Mouse (Mus musculus) thymus, postnatal 4 days (tissue): ENCODE measurements around the gene Scnm1.
"Not testable (repeated sequence)": the region's sequence is repeated elsewhere in the genome, so short reads cannot be mapped to it uniquely, and the experiment has no call there.

Experiments
- DNase-seq: peaks from one replicate; pipeline ENCODE4 v3.0.0; 2021

Scnm1 gene

DNA sequence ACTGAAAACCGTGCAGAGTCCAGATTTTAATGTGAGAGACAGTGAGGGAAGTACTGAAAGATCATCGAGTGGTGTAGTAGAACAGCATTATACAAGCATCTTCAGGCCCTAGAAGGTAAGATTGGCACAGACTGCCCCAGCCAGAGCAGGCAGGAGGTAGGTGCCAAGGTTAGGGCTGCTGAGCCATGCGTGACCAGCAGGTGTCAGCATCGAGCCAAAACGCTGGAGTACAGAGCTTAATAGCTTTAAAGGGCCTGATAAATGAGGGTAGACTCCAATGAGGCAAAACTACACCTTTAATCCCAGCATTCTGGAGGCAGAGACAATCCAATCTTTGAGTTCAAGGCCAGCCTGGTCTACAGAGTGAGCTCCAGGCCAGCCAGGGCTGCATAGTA is 8.8 kb upstream of the Scnm1 start:
- peak; percentile 94 for DNase-seq

DNA sequence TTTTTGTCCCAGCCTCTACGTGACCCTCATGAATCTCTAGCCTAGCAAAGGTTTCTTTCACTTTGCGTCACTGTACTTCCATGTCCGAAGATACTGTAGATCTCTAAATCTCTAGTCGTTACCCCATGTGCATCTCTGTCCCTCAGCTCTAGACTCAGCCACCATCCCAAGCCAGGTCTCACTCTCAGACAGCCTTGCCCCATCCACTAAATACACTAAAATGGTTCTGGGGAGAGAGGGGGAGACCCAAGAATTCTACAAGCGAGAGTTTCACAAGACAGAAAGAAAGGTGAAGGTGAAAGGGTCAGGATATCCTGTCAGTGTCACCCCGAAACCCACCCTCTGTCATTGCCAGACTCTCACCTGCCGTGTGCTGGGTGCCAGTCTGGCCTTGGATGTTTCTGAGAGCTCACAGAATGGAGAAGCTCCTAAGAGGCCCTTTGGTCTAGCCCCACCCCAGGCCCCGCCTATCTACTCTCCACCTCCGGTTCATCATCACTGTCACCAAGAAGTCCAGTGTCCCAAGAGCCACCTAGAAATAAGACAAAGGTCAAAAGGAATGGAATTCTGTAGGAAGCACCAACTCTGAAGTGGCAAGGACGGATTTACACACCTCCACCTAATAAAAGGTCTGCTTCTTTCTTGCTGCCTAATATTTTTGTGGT is 8.3 kb upstream of the Scnm1 start, which contains the start of gene Tnfaip8l2:
Gene Tnfaip8l2, minus strand, starts transcription at position 409 of the 665 bp plus-strand sequence.
- peak; percentile 75 for DNase-seq

DNA sequence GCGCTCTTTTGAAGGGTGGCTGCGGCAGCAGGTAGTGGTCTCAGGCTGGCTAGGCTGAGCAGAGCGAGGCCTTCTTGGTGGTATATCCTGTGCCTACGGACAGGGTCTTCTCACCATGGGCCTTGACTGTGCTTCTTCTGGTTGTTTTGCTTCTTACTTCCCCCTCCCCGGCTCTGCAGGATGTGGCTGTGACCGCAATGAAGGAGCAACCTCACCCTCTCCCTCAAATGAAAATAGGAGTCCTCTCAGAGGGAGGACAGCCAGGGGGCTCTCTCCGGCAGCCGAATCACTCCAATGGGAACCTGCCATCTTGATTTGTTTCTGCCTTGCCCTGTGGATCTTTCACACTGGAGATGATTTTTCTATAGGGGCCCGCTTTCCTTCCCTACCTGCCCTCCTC is 7.7 kb upstream of the Scnm1 start:
- DNase-seq: peak; percentile 79

DNA sequence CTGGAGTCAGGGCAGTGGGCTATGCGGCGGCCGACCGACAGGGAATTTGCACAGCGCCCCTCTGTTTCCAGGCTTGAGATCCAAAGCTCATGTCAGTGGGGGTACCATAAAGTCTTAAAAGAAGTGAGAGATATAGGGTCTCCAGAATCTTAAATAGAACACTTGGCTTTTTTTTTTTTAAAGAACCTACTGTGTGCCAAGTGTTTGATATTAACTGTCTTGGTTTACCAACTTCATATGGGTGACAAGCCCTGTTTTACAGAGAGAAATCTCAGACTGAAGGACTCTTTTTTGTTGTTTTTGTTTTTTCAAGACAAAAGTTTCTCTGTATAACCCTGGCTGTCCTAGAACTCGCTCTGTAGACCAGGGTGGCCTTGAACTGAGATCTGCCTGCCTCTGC is 7.0 kb upstream of the Scnm1 start:
- no peak for DNase-seq

DNA sequence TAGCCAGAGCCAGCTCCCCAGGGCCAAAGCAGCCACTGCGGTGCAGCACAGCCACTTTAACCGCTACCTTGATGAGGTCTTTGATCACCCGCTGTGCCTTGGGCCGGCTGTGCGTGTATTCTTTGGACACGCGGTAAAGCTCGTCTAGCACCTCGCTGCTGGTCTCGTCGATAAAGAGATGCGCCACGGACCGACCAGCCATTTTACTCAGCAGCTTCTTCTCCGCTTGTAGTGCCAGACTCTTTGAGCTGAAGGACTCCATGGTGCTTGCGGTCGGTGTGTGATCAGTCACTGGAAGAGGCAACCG is 6.4 kb upstream of the Scnm1 start:
- DNase-seq: no peak

DNA sequence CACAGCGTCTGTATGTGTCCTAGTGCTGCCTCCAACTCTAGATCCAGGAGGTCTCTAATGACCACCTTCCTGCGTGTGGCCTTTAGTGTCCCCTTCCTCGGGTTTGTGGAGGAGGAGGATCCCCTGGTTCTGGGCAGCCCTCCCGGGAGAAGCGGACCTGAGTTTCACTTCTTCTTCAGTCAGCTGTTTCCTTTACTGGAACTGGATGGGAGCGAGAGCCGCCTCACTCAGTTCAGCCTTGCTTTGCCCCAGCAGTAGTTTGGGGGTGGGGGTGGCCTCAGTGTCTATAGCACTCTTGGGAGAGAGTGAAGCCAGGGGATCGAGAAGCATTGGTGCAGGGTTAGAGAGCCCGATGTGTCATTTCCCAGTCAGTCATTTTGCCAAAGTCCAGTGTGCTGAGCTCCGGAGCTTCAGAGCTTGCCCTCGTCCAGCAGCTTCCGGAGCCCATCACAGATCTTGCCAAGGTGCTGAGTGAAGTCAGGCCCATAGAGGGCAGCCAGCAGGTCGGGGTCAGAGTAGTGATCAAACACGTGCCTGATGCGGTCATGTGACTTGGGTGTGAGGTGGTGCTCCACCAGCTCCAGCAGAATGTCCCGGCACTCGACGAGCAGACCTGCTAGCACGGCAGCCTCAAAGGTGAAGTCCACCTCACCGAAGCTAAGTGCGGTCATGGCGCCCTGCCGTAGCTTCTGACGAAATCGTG is 5.9 kb upstream of the Scnm1 start:
- peak; percentile 26 for DNase-seq

DNA sequence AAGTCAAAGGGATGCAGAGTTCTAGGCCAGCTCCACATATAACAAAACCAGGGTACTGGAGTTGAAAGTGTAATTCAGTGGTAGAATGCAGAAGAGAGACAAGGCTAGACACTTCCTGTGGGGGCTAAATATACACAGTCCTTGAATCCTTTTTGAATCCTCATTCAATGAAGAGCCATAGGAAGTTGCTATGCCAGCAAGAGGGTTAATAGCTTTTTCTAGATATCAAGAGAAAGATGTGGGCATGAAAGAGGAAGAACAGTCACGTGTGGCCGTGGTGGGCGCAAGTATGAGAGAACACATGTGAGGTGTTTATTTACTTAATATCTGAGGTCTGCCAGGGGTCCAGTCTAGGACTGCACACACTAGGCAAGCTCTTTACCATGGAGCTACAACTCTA is 2.5 kb upstream of the Scnm1 start:
- DNase-seq: no peak

DNA sequence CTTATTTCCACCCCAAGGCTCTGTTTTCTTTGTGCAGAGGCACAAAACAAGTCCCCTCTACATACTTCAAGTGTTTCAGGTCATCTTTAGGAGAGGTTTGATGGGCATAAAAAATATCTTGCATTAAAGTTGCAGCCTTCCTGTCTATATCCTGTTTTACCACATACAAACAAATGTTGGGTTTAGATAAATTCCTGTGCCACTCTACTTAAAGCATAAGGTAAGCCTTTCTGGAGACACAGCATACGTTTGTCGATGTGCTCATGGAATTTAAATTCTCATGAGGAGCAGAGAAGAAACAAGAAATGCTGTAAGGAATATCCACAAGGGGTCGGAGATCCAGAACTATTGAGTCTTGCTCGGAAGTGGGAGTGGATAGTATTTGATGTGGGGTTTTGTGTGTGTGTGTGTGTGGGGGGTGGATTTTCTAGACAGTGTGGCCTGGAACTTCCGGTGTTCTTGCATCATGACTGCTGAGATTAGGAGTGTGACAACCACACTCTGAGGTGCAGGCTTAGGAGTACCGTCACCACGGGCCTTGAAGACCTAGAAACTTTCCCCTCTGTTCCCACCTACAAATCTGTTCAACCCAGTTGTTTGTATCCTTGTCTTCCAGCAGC is 1.7 kb upstream of the Scnm1 start:
- DNase-seq: peak; percentile 23

DNA sequence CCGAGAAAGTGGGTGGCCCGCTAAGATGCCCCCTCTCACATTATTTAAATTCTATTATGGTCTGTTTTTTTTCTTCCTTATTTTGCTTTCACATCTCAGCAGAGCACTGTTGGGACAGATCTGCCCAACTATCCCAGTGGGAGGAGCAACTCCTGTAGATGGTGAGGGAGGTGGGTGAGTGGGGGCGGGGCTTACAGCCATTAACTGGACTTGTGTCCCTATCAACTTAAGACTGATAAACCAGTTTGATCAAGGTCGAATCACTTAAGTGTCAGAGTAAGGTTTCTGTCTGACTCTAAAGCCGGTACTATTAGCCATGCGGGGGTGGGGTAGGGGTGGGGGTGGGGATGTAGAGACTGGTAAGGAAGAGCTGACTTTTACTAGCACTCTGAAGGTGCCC is 1.2 kb upstream of the Scnm1 start:
- peak; percentile 58 for DNase-seq

DNA sequence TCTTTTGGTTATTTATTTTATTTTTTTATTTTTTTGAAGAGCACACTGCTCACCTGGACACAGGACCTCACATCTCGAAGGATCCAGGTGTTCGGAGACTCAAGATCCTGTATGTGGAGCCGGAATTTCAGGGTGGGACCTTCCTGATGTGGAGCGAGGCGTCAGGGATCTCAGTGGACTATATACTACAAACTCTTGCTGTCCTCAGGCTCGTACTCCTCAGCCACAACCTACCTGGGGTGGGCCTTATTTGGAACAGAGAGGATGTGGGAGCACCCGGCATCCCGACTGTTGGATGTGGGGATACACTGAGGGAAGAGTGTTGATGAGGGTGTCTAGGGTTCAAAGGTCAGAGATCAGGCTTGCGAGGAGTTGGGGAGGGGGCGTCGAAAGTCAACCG is 322 bp upstream of the Scnm1 start:
- not testable (repeated sequence) for DNase-seq

DNA sequence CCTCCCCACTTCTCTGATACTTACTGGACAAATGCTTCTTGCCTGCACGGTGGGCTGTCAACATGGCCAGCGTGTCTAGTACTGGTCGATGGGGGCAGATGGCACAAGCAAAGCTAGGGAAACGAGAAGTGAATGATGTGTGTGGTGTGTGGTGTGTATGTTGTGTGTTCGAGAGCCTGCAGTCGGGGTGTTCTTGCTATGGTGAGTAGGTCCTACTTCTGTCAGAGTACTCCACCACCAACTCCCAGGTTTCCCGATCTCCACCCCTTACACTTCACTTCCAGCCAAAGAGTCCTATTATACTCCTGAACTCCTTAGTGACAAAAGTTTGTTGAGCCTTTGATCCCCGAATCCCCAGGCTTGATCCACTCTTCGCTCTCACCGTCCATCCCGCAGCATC is 635 bp downstream of the Scnm1 start:
- peak; percentile 23 for DNase-seq

DNA sequence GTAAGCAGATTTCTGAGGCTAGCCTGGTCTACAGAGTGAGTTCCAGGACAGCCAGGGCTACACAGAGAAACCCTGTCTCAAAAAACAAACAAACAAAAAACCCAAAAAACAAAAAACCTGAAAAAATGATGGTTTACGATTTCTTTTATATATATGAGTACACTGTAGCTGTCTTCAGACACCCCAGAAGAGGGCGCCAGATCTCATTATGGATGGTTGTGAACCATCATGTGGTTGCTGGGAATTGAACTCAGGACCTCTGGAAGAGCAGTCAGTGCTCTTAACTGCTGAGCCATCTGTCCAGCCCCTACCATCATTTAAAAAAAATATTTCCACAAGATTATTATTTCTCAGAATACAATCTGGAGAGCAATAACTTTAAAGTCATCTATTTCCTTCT is 1.4 kb downstream of the Scnm1 start:
- DNase-seq: peak; percentile 39

DNA sequence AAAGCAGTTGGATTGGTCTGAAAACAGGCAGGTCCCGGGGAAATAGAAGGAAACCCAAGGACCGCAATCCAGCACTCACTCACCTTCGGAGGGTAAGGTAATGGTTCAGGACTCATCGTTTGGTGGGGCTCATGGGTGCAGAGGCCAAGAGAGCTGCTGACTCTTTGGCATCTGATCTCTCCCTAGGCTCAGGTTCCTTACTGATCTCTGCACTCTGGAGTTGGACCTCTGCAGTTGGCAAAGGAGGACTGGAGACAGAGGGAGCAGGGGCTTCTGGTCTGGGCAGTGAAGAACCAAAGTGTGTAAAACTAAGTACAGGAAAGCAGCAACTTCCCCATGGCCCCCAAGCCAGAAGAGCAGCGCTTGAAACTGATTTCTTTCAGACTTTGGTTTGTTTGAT is 3.7 kb downstream of the Scnm1 start:
- DNase-seq: no peak

DNA sequence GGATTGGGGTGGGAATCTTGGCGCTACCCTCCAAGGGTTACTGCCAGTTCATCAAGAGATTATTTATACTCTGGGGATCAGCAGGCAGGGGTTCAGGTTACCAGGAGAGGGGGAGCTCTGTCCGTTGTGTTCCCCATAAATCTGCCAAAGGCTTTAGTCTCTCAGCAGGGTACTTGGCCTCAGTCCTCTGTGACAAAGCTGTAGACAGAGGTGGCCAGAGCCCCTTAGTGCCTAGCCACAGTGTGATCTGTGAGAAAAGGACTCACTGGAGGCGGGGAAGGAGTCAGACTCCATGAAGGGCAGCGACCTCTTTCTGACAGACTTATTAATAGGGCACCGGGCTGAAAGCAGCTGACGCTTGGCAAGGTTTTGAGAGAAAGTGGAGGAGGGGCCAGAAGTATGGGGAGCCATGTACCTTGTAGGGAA is 4.6 kb downstream of the Scnm1 start:
- DNase-seq: no peak

DNA sequence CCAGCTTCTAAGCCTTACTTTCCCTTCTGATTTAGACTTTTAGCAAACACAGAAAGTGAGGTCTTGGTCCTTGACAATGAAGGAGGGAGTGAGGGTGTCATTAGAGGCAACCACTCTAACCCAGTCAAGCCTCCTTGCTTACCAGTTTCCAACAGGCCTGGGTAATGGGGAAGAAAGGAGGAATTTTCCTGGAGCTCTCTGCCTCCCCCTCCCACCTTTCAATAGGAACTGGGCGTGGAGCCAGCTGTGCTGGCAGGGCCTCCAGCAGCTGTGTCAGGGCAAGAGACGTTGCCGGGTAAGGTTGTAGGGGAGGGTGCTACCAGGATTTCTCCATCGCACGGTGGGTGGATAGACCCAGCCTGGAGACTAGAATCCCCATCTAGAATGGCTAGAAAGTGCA is 8.8 kb downstream of the Scnm1 start:
- no peak for DNase-seq

DNA sequence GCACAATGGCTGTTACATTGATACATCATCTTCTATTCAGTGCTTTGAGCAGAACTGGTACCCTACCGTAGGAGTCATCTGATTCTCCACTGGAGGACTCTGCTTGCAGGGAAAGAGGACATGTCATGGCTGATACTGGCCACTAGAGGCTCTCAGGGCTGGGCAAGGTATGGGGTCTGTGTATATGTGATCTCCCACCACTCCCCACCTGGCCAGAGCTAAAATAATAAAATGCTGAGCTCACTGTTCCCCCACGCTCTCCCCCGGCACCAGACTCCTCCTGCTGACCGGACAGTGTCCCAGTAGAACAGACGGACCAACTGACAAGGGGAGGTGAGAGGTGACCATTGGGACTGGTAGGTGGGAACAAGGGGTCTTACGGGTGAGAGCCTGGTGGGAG is 9.6 kb downstream of the Scnm1 start, which contains the start of gene Tmod4:
Gene Tmod4, plus strand, starts transcription at position 231 of the 400 bp plus-strand sequence.
- DNase-seq: peak; percentile 50

DNA sequence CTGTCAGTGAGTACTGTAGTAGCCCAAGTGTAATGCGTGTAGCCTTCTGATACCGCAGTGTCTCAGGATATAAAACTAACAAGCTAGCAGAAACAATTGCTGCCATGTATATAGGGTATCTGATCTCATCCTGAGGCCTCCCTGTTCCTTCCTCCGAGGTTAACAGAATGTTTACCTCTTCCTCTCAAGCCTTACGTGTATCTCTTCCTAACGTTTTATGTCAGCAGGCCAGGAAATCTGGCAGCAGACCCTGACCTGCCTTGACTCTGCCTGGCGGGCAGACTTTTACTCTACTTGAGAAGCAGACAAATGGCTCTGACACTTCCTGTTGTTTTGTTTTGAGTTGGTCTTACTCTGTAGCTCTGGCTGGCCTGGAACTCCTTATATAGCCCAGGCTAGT is 12.2 kb downstream of the Scnm1 start:
- no peak for DNase-seq

DNA sequence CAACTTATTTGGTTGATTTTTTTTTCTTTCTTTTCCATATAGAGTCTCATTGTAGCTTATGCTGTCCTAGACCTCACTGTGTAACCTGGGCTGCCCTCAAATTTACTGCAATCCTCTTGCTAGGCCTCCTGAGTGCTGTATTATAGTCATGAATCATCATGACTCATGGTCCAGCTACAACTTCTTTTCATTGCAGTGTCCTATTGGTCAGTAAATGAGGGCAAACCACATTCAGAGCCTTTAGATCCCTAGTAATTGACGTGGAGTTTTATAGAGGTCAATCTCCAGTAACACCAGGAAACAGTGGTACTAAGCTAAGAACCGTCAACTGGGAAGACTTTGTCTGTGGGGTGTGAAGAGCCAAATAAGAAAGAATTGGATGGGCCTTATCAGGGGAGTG is 16.1 kb downstream of the Scnm1 start:
- no peak for DNase-seq

DNA sequence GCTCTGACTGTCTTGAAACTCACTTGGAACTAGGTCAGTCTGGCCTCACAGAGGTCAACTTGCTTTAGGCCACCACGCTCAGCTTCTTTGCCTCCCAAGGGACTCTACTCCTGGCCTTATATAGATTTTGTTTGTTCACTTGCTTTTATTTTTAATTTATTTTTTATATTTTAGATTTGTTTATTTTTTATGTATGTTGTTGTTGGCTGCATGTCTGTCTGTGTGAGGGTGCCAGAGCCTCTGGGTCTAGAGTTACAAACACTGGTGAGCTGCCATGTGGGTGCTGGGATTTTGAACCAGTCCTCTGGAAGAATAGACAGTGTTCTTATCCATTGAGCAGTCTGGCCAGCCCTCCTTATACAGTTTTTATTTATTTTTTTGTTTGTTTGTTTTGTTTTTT is 21.1 kb downstream of the Scnm1 start:
- no peak for DNase-seq

DNA sequence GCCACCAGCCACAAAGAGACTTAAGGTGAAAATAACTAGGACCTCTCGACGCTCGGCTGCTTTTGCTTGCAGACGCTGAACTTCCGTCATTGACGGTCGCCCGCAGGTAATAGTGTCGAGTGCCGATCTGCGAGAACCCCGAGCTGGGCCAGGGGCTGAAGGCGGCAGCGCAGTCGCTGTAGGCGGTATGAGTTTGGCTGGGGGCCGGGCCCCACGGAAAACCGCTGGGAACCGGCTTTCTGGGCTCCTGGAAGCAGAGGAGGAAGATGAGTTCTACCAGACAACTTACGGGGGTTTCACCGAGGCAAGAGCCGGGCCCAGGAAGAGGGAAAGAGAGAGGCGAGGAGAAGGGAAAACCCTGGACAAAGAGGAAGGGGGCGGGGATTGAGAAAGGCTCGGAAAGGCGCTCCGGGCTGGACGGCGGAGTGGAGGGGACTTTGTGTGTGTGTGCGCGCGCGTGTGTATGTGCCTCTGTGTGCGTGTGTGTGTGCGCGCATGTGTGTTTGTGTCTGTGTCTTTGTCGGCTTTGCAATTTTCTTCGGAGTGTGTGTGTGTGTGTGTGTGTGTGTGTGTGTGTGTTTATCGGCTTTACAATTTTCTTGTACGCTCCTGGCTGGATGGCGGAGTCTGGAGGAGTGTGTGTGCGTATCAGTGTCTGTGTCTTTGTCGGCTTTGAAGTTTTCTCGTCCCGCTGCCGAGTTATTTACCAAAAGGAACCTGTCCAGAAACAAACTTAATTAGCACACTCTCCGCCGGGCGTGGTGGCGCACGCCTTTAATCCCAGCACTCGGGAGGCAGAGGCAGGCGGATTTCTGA is 22.7 kb downstream of the Scnm1 start, which contains the start of gene Vps72:
Gene Vps72, plus strand, starts transcription at position 112 of the 816 bp plus-strand sequence.
- DNase-seq: peak; percentile 89

DNA sequence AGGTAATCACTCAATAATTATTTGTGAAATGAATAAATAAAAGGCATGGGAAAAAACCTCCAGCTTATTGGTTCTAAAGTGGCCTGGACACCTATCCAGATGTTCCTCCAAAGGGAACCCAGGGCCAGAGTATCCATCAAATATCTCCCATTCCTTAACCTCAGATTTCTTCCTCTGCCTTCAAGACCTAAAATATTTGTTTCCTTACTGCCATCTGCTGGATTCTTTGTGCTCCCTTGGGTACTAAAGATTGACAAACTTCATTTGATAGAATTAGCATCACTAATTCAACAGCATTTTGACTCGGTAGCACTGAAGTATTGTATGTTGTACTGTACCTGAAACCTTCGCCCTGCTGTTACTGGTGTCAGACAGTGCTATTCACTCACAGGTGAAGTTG is 25.9 kb downstream of the Scnm1 start:
- no peak for DNase-seq

DNA sequence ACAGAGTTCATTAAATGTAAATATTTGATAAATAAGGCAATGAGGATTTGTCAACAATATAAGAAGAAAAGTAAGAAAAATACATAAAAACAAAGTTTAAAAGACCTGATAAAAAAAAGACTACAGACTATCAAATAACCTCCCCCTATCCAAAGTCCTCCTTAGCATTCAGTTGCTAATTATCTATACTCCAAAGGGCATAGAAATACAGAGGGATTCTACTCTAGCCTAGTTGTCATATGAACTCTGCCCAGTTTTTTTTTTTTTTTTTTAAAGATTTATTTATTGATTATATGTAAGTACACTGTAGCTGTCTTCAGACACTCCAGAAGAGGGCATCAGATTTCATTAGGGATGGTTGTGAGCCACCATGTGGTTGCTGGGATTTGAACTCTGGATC is 26.5 kb downstream of the Scnm1 start:
- DNase-seq: not testable (repeated sequence)

DNA sequence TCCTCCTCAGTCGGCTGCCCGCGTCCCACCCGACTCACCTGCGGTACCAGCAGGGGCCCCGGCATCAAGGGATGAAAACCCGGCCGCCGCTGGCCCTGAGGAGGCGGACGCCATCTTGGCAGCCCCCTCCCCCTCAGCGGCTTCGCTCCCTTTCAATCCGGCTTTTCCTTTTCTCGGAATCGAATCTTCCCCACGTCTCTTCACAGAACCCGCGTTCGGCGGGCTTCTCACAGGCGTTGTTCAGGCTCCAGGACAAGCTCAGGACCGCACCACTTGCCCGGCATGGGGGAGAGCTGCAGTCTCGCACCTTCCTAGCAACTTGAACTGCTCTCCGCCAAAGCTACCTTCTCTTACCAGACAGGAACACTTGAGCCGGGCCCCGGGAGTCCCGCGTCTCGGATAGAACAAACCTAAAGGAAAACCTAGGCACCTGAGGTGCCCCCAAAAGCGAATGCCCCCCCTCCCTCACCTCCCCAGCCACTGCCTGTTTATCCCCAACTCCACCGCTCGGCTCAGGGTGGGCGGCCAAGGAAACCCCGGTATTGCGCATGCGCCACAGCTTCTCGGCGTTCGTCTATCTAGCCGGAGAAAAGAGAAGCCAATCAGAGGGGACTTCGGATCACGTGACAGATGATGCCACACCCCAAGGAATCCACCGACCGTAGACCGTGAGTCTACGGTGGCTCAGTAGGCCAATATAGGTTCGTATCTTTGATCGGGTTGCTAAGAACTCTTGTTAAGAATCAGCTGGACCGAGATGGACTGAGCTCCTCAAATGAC is 27.3 kb downstream of the Scnm1 start, which contains the start of gene Pip5k1a:
Gene Pip5k1a, minus strand, starts transcription at position 593 of the 780 bp plus-strand sequence.
- DNase-seq: peak; percentile 98
